Mouse (Mus musculus) left cerebral cortex, postnatal 25 days (tissue): ENCODE results near the gene Tnrc6b. TPM values are rescaled to one million over a fixed set of nuclear protein-coding genes. Genes with fewer than 3 reads are reported as not detected.

ENCODE experiments used
- DNase-seq, 2 experiments: peaks; one replicate each; pipeline ENCODE4 v3.0.0; 2022; ENCODE audit warnings: low spot score in 2 of 2, mixed read lengths in 1 of 2
- intact Hi-C: fragments of 180-260 bp; cut with DNase I; formaldehyde crosslinking; loops from one replicate; pipeline ENCODE4 v1.15.1; 2025
- total RNA-seq, 2 experiments: library from RNA; stranded (reverse); gene quantifications; 2 replicates each; pipeline ENCODE4 v1.2.3; 2021

Tnrc6b gene
- total RNA-seq, 2 experiments from 2014 or later: 110 to 131 TPM

DNA sequence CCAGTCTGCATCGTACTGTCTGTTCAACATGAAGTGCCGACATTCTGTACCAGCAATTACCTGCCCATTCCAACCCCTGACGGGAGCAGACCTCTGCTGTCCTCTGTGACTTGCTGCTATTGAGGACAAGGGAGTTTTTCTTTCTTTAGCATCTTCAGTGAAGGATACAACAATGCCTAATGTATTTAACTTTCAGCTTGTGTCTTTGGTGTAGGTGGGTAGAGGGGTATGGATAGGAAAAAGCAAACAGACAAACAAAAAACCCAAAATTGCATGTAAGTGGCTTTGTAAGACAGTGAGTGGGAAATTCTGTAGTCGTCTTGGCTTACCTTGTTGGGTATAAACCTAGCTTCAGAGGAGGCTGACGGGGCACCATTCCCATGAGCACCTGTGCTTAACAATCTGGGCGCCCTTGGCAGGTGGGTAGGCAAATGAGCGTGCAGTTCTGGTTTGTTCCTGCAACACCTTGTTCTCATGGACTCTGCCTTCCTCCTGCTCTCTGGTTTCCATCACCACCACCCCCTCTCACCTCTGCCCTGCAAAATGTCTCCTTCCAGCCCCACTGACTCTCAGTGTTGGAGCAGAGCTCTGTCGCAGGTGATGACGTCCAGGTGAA, 220.3 kb downstream of the Tnrc6b start:
- intact Hi-C loops: no loop called here
- DNase-seq: no peak

- intact Hi-C loops: no loop called here
- DNase-seq: no peak
Observed at GRCm38 (mm10) chr15:80934841-80935240, 223.7 kb downstream of the Tnrc6b start.

DNA sequence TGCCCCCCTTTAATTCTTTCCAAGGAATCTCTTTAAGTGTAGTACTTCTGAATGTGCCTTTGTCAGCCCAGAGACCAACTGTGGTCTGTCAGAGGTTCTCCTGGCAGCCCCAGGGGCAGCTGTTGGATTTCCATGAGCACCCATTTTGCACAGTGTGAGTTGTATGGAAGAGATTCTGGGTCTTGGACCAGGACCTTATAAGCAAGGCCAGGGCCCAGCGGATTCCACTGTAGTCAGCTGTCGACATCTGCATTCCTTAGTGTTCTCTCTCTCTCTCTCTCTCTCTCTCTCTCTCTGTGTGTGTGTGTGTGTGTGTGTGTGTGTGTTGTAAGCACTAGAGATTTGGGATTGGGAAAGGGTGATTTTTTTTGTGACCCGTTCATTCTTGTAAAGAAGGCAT, 225.6 kb downstream of the Tnrc6b start:
- intact Hi-C loops: no loop called here
- DNase-seq: no peak

DNA sequence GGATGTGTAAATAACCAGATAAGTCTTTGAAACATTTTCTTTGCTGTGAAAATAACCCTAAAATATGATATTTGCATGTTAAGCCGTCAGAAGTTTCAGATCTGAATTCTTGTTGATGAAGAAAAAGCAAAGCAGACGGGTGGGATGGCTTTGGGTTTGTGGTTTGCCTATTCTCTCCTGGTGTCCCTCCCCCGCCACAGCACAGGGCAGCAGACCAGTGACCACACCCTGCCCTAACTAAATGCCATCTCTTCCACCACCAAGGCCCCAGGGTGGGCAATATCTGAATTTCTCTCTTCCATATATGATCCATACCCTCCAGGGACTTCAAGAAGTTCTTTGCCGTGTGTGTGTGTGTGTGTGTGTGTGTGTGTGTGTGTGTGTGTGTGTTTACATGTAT, 227.5 kb downstream of the Tnrc6b start:
- DNase-seq: no peak
- intact Hi-C loops: no loop called here

DNA sequence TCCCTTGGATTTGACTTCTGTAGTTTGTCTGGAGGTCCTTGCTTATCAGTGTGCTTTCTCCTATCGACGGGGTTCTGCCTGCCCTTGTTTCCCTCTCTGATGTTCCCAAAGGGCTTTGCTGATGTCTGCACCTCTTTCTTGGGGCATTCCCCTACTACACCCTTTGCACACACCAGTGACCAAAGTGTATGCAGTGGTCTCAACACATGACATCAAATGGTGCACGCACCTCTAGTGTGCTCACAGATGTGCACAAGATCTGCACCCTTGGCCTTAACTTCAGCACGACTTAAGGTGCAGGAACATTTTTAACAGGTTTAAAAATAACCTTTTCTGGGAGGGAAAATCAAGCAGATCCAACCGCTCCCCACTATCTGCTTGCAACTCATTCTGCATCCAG, 228.3 kb downstream of the Tnrc6b start:
- intact Hi-C loops: no loop called here
- DNase-seq: no peak

- intact Hi-C loops: no loop called here
- no peak for DNase-seq
Observed at GRCm38 (mm10) chr15:80941468-80942040, 230.4 kb downstream of the Tnrc6b start.

DNA sequence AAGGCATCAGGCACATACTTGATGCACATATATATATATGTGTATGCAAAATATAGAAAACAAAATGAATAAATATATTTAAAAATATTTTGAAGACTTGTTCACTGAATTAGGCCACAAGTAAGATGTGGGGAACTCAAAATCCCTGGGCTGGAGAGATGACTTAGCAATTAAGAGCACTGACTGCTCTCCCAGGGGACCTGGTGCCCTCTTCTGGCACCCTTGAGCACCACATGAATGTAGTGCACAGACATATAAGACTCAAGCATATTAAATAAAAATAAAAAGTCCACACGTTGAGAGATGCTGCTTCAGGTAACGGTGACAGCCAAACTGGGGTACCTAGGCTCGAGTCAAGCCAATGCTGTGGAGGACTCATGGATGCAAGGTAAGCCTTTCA, 234.7 kb downstream of the Tnrc6b start:
- peak in 1 of 2 experiments; percentile 34 for DNase-seq
- intact Hi-C loops: no loop called here

- peak; percentile 87 to 89 for DNase-seq
- intact Hi-C loops: loop anchor here (2.0 kb wide), 1 partner anchor 236 kb away; no protein-coding TSS in a partner anchor
Observed at GRCm38 (mm10) chr15:80948145-80949135, 237.3 kb downstream of the Tnrc6b start, which contains the start of gene Adsl. Gene Adsl, plus strand, starts transcription at chr15:80948490.

DNA sequence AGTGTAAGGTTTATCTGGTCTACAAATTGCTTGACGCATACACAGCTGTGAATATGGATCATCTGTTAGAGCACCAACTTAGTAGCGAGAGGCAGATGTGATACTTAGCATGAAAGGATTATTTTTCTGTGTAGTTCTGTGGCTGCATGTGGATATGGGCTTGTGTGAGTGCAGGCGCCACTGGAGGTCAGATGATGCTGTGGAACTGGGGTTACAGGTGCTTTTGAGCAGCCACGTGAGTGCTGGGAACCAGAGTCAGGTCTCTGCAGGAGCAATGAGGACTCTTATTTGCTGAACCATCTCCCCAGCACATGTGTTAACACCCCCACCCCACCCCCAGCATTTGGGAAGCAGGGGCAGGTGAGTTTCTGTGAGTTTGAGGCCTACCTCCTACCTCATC, 238.3 kb downstream of the Tnrc6b start:
- intact Hi-C loops: loop anchor here (2.0 kb wide), 1 partner anchor 237 kb away; no protein-coding TSS in a partner anchor
- DNase-seq: no peak

DNA sequence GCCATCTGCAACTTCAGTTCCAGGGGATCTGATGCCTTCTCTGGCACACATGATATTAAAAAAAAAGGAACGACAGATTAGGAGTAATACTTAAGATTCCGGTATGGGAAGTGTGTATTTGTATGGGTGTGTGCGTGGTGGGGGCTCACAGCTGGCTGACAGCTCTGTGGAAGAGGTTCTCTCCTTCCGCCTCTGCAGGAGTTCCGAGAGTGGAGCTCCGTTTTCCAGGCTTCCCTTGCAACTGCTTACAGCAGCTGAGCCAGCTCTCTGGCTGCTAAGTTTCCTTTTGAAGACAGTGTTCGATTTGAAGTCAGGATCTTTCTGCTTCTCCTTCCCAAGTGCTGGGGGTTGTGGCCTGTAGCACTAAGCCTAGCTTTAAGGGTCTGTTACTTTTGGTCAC, 238.9 kb downstream of the Tnrc6b start:
- peak in 1 of 2 experiments; percentile 16 for DNase-seq
- intact Hi-C loops: no loop called here

- DNase-seq: no peak
- intact Hi-C loops: no loop called here
Observed at GRCm38 (mm10) chr15:80953971-80954370, 242.9 kb downstream of the Tnrc6b start.

GRCm38 (mm10) chr15:80954861-80955260, 243.7 kb downstream of the Tnrc6b start:
- no peak for DNase-seq
- intact Hi-C loops: no loop called here

DNA sequence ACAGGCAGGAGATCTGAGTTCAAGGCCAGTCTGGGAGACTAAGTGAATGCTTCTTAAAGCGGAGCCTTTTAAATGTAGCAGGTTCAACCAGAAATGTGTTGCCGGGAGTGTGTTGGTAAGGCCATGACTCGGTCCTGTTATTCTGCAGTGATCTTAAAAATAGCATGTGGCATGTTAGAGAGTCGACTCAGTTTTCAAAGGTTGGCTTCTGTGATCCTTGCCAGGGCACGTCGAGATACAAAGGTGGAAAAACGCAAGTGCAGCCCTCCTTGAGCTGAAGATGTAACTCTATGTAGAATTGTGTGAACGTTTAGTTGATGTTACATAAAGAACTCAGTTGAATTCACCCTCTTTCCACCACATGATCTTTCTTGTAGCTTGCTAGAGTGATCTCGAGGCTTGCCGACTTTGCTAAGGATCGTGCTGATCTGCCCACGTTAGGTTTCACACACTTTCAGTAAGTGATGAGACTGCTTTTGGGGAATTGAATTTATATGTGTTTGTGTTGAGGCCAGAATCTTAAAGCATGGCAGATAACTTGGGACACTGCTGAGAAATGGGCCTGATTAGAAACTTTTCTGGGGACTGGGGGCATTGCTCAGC, 244.8 kb downstream of the Tnrc6b start:
- peak in 1 of 2 experiments; percentile 60 for DNase-seq

DNA sequence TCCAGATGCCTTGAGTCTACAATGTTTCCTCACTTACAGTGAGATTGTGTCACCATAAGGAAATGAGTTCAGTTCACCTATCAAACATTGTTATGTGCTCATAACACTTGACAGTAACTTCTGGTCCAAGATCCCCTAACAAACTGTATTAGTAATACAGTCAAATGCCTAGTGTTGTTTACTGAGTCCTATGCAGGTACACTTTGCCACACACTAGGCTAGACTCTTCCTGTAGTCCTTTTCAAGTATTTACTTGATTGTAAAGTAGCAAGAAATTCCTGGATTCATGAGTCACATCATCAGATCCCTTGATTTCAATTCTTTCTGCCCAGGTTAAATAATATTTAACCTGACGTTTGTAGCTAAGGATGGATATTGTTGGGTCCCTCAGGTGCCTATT, 258.3 kb downstream of the Tnrc6b start:
- no peak for DNase-seq
- intact Hi-C loops: no loop called here

More for the DNA sequence above, 244.8 kb downstream of the Tnrc6b start:
- intact Hi-C loops: no loop called here

- no peak for DNase-seq
- intact Hi-C loops: no loop called here
Observed at GRCm38 (mm10) chr15:80974311-80974710, 263.2 kb downstream of the Tnrc6b start.

DNA sequence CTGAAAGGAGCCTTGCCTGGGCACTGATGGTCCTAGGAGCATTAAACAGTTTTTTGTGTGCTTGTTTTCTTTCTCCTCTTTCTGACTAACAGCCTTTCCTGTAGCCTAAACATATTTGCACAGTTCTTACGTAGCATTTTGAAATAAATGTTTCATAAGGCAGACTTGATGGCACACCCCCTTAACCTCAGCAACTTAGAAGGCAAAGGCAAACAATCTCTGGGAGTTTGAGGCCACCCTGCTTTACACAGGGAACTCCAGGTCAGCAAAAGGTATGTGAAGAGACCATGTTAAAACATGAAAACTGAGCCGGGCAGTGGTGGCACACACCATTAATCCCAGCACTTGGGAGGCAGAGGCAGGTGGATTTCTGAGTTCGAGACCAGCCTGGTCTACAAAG, 264.6 kb downstream of the Tnrc6b start:
- DNase-seq: no peak
- intact Hi-C loops: no loop called here

DNA sequence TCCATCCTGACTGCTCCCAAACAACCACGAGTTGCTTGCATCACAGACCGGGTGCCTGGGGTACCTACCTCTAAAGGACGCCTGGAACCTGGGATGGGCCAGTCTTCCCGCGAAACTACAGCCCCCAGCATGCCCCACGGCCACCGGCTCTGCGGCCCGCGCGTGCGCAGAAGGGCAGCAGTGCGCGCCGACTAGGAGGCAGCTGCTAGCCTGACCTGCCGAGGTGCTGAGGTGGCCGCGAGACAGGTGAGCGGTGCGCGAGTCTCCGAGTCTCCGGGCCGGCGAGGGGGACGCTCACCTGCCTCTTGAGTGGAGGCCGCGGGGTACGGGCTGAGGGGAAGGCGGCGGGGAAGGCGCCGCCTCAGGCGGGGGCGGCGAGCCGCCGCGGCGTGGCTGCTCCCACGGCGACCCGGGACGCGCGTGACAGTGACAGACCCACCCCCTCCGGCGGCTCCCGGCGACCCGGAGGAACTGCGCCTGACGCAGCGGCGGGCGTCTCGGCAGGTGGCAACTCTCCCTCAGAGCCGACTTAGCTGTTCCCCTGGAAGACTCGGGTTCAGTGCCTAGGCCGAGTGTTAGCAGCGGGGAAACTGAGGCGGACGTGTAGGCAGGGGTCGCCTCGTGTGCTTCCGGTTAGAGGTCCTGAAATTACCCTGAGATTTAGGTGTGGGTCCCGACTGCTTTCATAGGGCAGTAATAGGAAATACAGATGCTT, 266.7 kb downstream of the Tnrc6b start, which contains the start of gene Sgsm3:
Sgsm3 (plus strand) TSS at position 146 of the 715 bp plus-strand sequence.
- intact Hi-C loops: no loop called here
- DNase-seq: peak; percentile 88 to 90

GRCm38 (mm10) chr15:80979611-80980010, 268.5 kb downstream of the Tnrc6b start:
- intact Hi-C loops: no loop called here
- DNase-seq: no peak

DNA sequence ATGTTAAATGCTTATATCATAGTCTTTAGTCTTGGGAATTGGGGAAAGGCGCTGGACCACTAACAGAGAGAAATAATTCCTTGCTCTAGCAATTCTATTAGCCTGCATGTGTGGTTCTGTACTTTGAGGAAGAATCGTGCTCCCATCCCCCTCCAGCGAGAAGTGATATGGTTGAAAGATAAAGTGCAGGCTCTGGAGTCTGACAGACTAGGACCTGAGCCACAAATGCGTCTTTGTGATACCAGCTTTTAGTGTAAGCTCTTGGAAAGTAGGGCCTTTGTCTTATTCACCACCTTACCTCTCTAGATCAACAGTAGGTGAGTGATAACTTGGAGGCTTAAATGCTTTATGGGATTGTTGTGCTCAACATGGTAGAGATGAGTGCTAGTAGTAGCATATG, 270.1 kb downstream of the Tnrc6b start:
- intact Hi-C loops: no loop called here
- no peak for DNase-seq
